Mouse (Mus musculus) c-Kit-negative CD71-positive TER-119-positive erythroid progenitor cells, embryonic 14.5 days (primary cell): ENCODE measurements around the gene Enpp7.
A peak's percentile ranks its signal among the peaks of the same experiment; 100 is the strongest.

ENCODE experiments used
- DNase-seq: peaks from one replicate; pipeline ENCODE4 v3.0.0-alpha.2; 2013; ENCODE audit warnings: low read depth, low spot score

The Enpp7 gene

GRCm38 (mm10) chr11:119035686-119036165, 47.7 kb downstream of the Enpp7 start:
- DNase-seq, result no peak

DNA sequence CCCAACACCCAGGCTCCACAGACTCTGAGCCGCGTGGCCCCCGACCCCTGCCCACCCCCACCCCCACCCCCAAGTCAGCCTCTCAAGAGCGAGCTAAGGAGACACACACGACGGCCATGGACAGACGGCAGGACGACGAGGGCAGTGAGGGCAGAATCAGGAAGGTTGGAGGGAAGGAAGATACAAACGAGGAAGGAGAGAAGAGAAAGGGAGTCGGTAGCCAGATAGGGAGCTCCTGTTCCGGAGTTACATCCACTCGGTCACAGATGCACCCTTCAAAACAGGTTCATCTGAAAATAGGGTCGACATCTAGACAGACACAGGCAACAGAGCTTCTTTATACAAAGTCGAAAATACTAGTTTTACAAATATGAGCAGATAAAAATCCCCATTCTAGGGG, 48.5 kb downstream of the Enpp7 start:
- DNase-seq, result no peak

GRCm38 (mm10) chr11:119036934-119037779, 49.2 kb downstream of the Enpp7 start:
- no peak for DNase-seq

- DNase-seq, result no peak
These were observed 49.9 kb downstream of the Enpp7 start for GRCm38 (mm10) chr11:119037780-119038401.

GRCm38 (mm10) chr11:119038744-119039484, 50.9 kb downstream of the Enpp7 start:
- no peak for DNase-seq

- DNase-seq, result no peak
These were observed 51.9 kb downstream of the Enpp7 start for GRCm38 (mm10) chr11:119039732-119040512.

DNA sequence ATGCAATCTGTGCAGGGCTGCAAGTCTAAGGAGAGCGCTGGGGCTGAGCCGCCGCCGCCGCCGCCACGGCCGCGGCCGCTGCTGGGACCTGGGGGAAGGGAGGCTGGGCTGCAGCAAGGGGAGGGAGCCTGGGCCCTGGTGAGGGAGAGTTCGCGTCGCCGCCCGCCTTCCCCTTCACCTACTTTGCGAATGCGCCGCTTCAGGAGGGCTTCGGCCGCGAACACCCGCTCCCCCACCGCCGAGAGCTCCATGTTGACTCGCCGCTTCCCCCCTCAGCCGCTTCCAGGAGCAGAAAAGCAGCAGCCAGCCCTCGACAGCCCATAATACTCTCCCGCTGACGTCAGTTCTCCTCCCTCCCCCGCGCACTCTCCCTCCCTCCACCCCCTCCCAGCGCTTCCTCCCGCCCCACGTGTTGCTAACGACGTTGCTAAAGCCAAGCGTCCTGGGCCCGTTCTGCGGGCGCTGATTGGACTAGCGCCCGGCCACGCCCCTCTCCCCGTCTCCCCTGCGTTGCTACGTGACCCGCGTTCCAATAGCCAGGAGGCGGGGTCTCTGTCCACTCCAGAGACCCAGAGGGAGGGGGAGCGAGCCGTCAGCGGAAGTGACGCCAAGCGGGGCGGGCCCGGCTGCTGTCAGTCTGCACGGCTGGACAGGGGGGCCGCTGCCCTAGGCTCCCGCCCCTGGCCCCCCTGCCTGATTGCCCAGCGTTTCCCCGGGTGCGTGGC, 52.8 kb downstream of the Enpp7 start, which contains the start of gene Cbx8:
Gene Cbx8, minus strand, starts transcription at position 370 of the 725 bp plus-strand sequence.
- DNase-seq, result peak; percentile 28

GRCm38 (mm10) chr11:119041325-119041716, 53.3 kb downstream of the Enpp7 start:
- no peak for DNase-seq

DNA sequence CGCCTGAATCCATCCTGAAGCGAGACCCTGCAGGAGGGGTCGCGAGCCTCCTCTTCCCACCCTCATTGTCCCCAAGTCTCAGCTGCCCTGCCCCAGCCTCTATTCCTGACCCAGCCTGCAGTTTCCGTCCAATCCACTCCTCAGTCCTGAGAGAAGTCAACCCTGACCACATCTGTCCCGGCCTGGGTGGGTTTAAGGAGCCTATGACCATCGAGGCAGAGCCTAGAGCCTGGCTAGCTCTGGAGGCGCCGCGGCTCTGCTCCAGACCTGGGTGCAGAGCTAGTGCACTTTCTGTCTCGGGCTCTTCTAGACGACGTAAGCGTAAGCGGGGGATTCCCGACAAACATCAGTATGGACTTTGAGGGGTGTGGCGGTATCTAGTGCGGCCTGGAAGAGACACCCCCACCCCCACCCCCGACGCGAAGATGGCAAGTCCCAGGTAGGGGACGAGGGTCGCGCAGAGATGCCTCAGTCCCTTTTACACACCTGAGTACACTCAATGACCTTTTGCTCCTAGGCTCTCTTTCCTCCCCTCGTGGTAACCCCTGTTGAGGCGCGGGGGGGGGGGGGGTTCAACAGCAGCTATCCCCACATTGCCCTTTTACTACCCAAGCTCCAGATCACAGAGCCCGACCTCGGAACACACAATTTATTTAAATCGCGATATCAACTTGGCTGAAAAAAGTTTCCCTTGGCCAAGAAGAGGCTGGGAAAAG, 53.9 kb downstream of the Enpp7 start:
- DNase-seq, result no peak
